Mouse (Mus musculus): Measurements from ENCODE around the gene Trove2. TPM values are rescaled to one million over a fixed set of nuclear protein-coding genes. Genes with fewer than 3 reads are reported as not detected.
A peak's percentile ranks its signal among the peaks of the same experiment; 100 is the strongest.

The Trove2 gene
- polyA plus RNA-seq, 1 experiment from 2014 or later = 8.9 TPM

DNA sequence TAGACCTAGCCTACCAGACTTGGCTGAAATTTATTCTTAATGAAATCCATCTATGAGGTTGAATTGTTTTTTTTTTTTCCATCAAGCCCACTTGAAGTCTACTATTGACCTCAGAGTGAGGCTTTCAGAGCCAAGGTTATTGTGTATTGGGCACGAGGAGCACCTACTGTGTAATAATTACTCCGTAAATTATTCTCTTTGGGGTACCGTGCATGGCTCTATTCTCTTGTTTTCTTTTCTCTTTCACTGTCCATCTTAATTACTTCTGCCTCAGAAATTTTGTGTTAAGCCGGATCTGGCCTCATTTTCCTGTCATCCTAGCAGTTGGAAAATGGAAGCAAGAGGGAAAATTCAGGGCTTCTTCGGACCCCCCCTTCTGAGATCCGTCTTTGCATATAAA, 34.7 kb downstream of the Trove2 start:
- no peak for DNase-seq (ENCODE audit: low spot score)
- H3K4me2 ChIP-seq (replicated peaks; ENCODE audit: low read depth) = no peak overlapping the region

DNA sequence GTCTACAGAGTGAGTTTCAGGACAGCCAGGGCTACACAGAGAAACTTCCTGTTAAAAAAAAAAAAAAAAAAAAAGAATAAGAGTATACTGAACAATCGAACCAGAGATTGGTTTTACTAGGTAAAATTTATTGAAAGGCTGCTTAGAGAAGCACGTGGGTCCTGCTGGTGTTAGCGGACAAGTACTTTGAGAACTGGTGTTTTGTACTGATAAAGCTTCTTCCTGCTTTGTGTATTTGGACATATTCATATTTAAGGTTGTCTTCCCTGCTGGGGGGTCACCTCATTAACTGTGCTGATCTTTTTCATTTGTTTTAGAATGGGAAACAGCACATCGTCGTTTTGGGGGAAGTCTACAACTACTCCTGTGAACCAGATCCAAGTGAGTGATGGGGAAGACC, 35.5 kb downstream of the Trove2 start:
- no peaks in the 10 kb centered on the region for H3K4me1 ChIP-seq (replicated peaks; ENCODE audit: control insufficient read depth, insufficient read depth)
- no peak overlapping the region for H3K4me2 ChIP-seq (replicated peaks; ENCODE audit: low read depth)
- no peak overlapping the region for H3K4me3 ChIP-seq (ENCODE audit: low read depth, low read length)
- TF ChIP-seq EP300 (optimal IDR thresholded peaks at IDR 0.05) = no peak
- no peak for TF ChIP-seq CTCF (IDR thresholded peaks at IDR 0.05; ENCODE audit: low read depth)
- WGBS = 91% methylated on average over 5 of the region's 5 CpGs
- DNase-seq (ENCODE audit: low spot score) (no peak), ATAC-seq (ENCODE audit: low FRiP score, low TSS enrichment) (no peak)
- H3K36me3 ChIP-seq (ENCODE audit: control insufficient read depth, insufficient read depth, low read length) = peaks cover 9% of the 10 kb centered on the region
- no peak overlapping the region for H3K9ac ChIP-seq (ENCODE audit: low read length)
- no peaks in the 10 kb centered on the region for H3K27me3 ChIP-seq (ENCODE audit: control insufficient read depth, insufficient read depth, low read length)
- H3K9me3 ChIP-seq (ENCODE audit: control insufficient read depth, low read length) = no peaks in the 10 kb centered on the region
- no peak overlapping the region for H3K27ac ChIP-seq (replicated peaks)

More for the DNA sequence above, 34.7 kb downstream of the Trove2 start:
- H3K27me3 ChIP-seq (ENCODE audit: control insufficient read depth, insufficient read depth, low read length) = no peaks in the 10 kb centered on the region
- H3K27ac ChIP-seq (replicated peaks) = no peak overlapping the region
- peaks cover 15% of the 10 kb centered on the region for H3K36me3 ChIP-seq (ENCODE audit: control insufficient read depth, insufficient read depth, low read length)
- ATAC-seq (ENCODE audit: low FRiP score, low TSS enrichment) = no peak
- 95% methylated on average over 6 of the region's 6 CpGs for WGBS
- H3K9ac ChIP-seq (ENCODE audit: low read length) = no peak overlapping the region
- H3K4me1 ChIP-seq (replicated peaks; ENCODE audit: control insufficient read depth, insufficient read depth) = no peaks in the 10 kb centered on the region
- H3K9me3 ChIP-seq (ENCODE audit: control insufficient read depth, low read length) = no peaks in the 10 kb centered on the region
- no peak overlapping the region for H3K4me3 ChIP-seq (ENCODE audit: low read depth, low read length)
- TF ChIP-seq EP300 (optimal IDR thresholded peaks at IDR 0.05) (no peak), CTCF (IDR thresholded peaks at IDR 0.05; ENCODE audit: low read depth) (no peak)

DNA sequence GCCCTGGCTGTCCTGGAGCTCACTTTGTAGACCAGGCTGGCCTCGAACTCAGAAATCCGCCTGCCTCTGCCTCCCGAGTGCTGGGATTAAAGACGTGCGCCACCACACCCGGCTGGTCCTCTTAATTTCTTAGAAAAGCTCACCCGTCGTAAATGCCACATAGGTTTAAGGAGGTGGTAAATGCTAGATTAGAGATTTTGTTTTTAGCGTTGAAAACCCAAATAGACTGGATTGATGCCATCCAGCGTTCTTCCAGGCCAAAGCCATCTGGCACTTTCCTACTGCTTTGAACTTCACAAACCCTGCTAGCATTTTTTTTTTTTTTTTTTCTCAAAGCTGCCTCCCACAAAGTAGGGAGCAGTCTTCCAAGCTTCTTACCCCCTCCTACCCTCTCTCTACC, 36.3 kb downstream of the Trove2 start:
- Histone ChIP-seq H3K9me3 (ENCODE audit: control insufficient read depth, low read length) (no peaks in the 10 kb centered on the region), H3K4me2 (replicated peaks; ENCODE audit: low read depth) (no peak overlapping the region), H3K36me3 (ENCODE audit: control insufficient read depth, insufficient read depth, low read length) (peaks cover 6% of the 10 kb centered on the region; the same call in 1 of the 2 replicates), H3K4me1 (replicated peaks; ENCODE audit: control insufficient read depth, insufficient read depth) (no peaks in the 10 kb centered on the region), H3K27ac (replicated peaks) (no peak overlapping the region), H3K4me3 (ENCODE audit: low read depth, low read length) (no peak overlapping the region), H3K27me3 (ENCODE audit: control insufficient read depth, insufficient read depth, low read length) (no peaks in the 10 kb centered on the region), H3K9ac (ENCODE audit: low read length) (no peak overlapping the region)
- WGBS = 83% methylated on average over 8 of the region's 10 CpGs
- TF ChIP-seq EP300 (optimal IDR thresholded peaks at IDR 0.05) (no peak), CTCF (IDR thresholded peaks at IDR 0.05; ENCODE audit: low read depth) (no peak)
- ATAC-seq (ENCODE audit: low FRiP score, low TSS enrichment) (no peak), DNase-seq (ENCODE audit: low spot score) (no peak)

DNA sequence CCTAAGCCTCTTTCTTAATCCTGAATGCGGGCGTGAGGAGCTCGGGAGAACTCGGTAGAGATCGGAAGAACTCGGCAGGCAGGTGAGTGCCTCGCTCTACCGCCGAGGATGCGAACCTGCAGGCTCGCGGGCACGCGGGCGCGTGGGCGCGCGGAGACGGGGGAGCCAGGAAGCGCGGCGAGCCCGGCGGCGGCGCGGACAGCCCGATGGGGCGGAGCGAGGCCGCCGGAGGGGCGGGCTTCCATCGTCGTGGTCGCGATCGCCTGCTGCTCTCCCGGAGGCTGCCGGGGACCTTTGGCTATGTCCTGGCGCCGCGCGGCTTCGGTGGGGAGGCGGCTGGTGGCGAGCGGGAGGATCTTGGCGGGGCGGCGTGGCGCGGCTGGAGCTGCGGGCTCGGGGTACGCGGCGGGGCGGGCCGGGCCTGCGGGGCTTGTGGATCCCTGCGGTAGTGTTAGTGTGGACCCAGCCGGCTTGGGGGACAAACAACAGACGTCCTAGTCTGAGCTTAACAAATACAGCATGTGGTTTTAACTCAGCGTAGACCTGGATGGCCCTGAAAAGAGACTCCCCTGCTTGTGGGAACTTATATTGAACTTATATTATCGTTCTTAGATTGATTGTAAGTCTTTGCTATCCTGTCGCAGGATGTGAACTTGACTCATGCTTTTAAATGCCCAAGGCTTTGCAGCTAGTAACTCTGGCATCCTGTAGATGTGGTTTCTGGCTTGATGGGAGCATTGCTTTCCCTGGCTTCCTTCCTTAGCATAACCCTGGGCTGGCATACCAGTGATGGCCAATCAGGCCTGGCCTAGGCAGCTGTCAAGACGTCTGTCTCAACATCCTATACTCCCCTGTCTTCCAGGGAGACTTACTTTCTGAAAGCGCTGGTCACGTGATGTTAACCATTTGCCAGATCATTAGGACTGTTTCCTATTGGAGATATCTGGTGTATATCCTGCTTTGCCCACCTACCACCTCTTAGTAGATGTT, 37.2 kb downstream of the Trove2 start:
- Histone ChIP-seq H3K36me3 (ENCODE audit: control insufficient read depth, insufficient read depth, low read length) (peaks cover 6% of the 10 kb centered on the region; the same call in 1 of the 2 replicates), H3K9ac (ENCODE audit: low read length) (peak overlapping the region; percentile 87), H3K4me2 (replicated peaks; ENCODE audit: low read depth) (peak overlapping the region; percentile 75), H3K27ac (replicated peaks) (peak overlapping the region; percentile 90), H3K4me1 (replicated peaks; ENCODE audit: control insufficient read depth, insufficient read depth) (no peaks in the 10 kb centered on the region), H3K9me3 (ENCODE audit: control insufficient read depth, low read length) (no peaks in the 10 kb centered on the region), H3K27me3 (ENCODE audit: control insufficient read depth, insufficient read depth, low read length) (no peaks in the 10 kb centered on the region), H3K4me3 (ENCODE audit: low read depth, low read length) (peak overlapping the region; percentile 79)
- DNase-seq (ENCODE audit: low spot score) (peak; percentile 94), ATAC-seq (ENCODE audit: low FRiP score, low TSS enrichment) (peak; percentile 97)
- under 1% methylated on average over 55 of the region's 71 CpGs for WGBS
- TF ChIP-seq EP300 (optimal IDR thresholded peaks at IDR 0.05) = no peak
- TF ChIP-seq CTCF (IDR thresholded peaks at IDR 0.05; ENCODE audit: low read depth) = peak; percentile 7; the same call in 1 of the 2 replicates

DNA sequence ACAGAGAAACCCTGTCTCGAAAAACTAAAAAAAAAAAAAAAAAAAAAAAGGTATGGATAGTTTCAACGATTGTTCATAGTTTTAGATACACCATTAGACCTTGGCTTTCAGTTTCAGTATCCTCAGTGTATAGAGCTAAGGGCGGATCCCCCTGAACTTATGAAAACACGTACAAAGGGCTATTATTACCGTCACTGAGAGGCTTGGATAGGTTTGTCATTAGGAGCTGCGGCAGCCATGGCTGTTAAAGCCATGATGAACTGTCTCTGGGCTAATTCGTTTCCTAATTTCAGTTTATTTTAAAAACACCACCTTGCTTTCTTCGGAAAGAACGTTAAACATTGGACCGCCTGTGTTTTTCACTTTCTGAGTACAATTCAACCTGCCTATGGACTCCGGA, 38.1 kb downstream of the Trove2 start:
- ATAC-seq (ENCODE audit: low FRiP score, low TSS enrichment) = peak; percentile 46; the same call in 1 of the 2 replicates
- H3K27ac ChIP-seq (replicated peaks) = peak overlapping the region; percentile 90

More for the DNA sequence above, 38.1 kb downstream of the Trove2 start:
- H3K4me1 ChIP-seq (replicated peaks; ENCODE audit: control insufficient read depth, insufficient read depth) = no peaks in the 10 kb centered on the region
- H3K9me3 ChIP-seq (ENCODE audit: control insufficient read depth, low read length) = no peaks in the 10 kb centered on the region
- peak overlapping the region; percentile 87 for H3K9ac ChIP-seq (ENCODE audit: low read length)
- TF ChIP-seq CTCF (IDR thresholded peaks at IDR 0.05; ENCODE audit: low read depth) (no peak), EP300 (optimal IDR thresholded peaks at IDR 0.05) (no peak)
- no peak for DNase-seq (ENCODE audit: low spot score)
- H3K4me3 ChIP-seq (ENCODE audit: low read depth, low read length) = peak overlapping the region; percentile 79
- H3K27me3 ChIP-seq (ENCODE audit: control insufficient read depth, insufficient read depth, low read length) = no peaks in the 10 kb centered on the region
- peaks cover 6% of the 10 kb centered on the region; the same call in 1 of the 2 replicates for H3K36me3 ChIP-seq (ENCODE audit: control insufficient read depth, insufficient read depth, low read length)
- H3K4me2 ChIP-seq (replicated peaks; ENCODE audit: low read depth) = peak overlapping the region; percentile 75
- 12% methylated on average over 10 of the region's 11 CpGs for WGBS

All from stomach, postnatal 0 days (tissue).